ENCODE assay signal across 8 mouse cellular contexts in the genomic region with DNA sequence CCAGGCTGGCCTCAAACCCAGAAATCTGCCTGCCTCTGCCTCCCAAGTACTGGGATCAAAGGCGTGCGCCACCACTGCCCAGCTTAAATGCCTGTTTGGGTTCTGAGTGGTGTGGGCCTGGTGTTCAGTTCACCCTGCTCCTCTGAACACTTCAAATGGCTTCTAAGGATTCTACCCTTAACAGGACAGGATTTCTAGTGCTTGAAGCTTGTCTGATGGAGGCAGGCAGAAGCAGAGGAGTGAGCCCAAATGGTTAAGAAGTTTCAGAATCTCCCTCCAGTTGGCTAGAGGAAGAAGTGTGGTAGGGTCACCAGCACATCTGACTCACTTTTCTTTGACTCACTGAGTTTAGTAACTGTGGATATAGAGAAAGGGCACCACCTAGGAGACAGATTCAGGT. TPM values are rescaled to one million over a fixed set of nuclear protein-coding genes. Genes with fewer than 3 reads are reported as not detected.
A peak's percentile ranks its signal among the peaks of the same experiment; 100 is the strongest.
DNase-seq lines count a peak whose midpoint lies in the region; ATAC-seq and TF ChIP-seq lines count a peak whose summit lies in the region.

No protein-coding gene starts in this region.

- no peak for TF ChIP-seq CTCF in ES-Bruce4 (IDR thresholded peaks at IDR 0.05; ENCODE audit: low read depth, low read length)

- H3K9ac ChIP-seq in heart, embryonic 13.5 days = peak overlapping the region; percentile 77
- peak overlapping the region; percentile 97 for H3K9ac ChIP-seq in ES-Bruce4 (ENCODE audit: low read depth, poor library complexity, severe bottlenecking)
- no peak overlapping the region for H3K9ac ChIP-seq in embryonic facial prominence, embryonic 15.5 days
- H3K9ac ChIP-seq in liver, embryonic 12.5 days = peak overlapping the region; percentile 100

- no peak for DNase-seq in heart, postnatal 25 days (ENCODE audit: low spot score)
- DNase-seq in thymus, postnatal 36 days = no peak
- DNase-seq in frontal cortex, adult 2 months (ENCODE audit: extremely low spot score in 1 of 2, low spot score in 1 of 2) = no peak
- no peak for DNase-seq in ovary, postnatal 14 days (ENCODE audit: low spot score)

- H3K27me3 ChIP-seq in heart, embryonic 13.5 days (replicated peaks) = no peaks in the 10 kb centered on the region
- no peaks in the 10 kb centered on the region for H3K27me3 ChIP-seq in ES-Bruce4 (ENCODE audit: control insufficient read depth, insufficient read depth, low read length, poor library complexity, severe bottlenecking)
- H3K27me3 ChIP-seq in embryonic facial prominence, embryonic 15.5 days = no peaks in the 10 kb centered on the region
- H3K27me3 ChIP-seq in liver, embryonic 12.5 days (replicated peaks) = no peaks in the 10 kb centered on the region

- intact Hi-C loops in heart, postnatal 25 days (cut with DNase I) = no loop called here

- no peaks in the 10 kb centered on the region for H3K9me3 ChIP-seq in heart, embryonic 13.5 days
- no peaks in the 10 kb centered on the region for H3K9me3 ChIP-seq in ES-Bruce4 (replicated peaks; ENCODE audit: control insufficient read depth, insufficient read depth, low read length, poor library complexity, severe bottlenecking)
- no peaks in the 10 kb centered on the region for H3K9me3 ChIP-seq in embryonic facial prominence, embryonic 15.5 days (replicated peaks)
- no peaks in the 10 kb centered on the region for H3K9me3 ChIP-seq in liver, embryonic 12.5 days (replicated peaks)

- TF ChIP-seq EP300 in ES-Bruce4 (IDR thresholded peaks at IDR 0.05; ENCODE audit: insufficient read depth, low read depth, low read length) = no peak

- peak overlapping the region; percentile 55 for H3K4me3 ChIP-seq in heart, embryonic 13.5 days
- peak overlapping the region; percentile 65 for H3K4me3 ChIP-seq in ES-Bruce4 (ENCODE audit: low read depth, low read length)
- 0 out of 2 replicates have a peak overlapping the region, but pooled peaks have one; percentile 32 for H3K4me3 ChIP-seq in embryonic facial prominence, embryonic 15.5 days (replicated peaks)
- H3K4me3 ChIP-seq in liver, embryonic 12.5 days = peak overlapping the region; percentile 97

- H3K36me3 ChIP-seq in heart, embryonic 13.5 days = peaks cover 20% of the 10 kb centered on the region
- H3K36me3 ChIP-seq in ES-Bruce4 (ENCODE audit: control insufficient read depth, insufficient read depth, low read length, poor library complexity, severe bottlenecking) = peaks cover 16% of the 10 kb centered on the region
- peaks cover 15% of the 10 kb centered on the region for H3K36me3 ChIP-seq in embryonic facial prominence, embryonic 15.5 days
- H3K36me3 ChIP-seq in liver, embryonic 12.5 days = peaks cover 52% of the 10 kb centered on the region

- H3K4me2 ChIP-seq in heart, embryonic 13.5 days = peak overlapping the region; percentile 94
- H3K4me2 ChIP-seq in embryonic facial prominence, embryonic 15.5 days (replicated peaks) = peak overlapping the region; percentile 51
- H3K4me2 ChIP-seq in liver, embryonic 12.5 days = peak overlapping the region; percentile 84

- TF ChIP-seq POLR2A in ES-Bruce4 (IDR thresholded peaks at IDR 0.05; ENCODE audit: insufficient read depth, low read length) = no peak

- no peak for ATAC-seq in heart, embryonic 13.5 days (ENCODE audit: extremely low read depth, insufficient number of reproducible peaks, low FRiP score, low TSS enrichment)
- ATAC-seq in embryonic facial prominence, embryonic 15.5 days (ENCODE audit: insufficient number of reproducible peaks, low FRiP score, low TSS enrichment, low read depth) = no peak
- no peak for ATAC-seq in liver, embryonic 12.5 days

- H3K27ac ChIP-seq in heart, embryonic 13.5 days (replicated peaks) = peak overlapping the region; percentile 98
- peak overlapping the region; percentile 95 for H3K27ac ChIP-seq in ES-Bruce4 (ENCODE audit: insufficient read depth, low read length)
- peak overlapping the region; percentile 98 for H3K27ac ChIP-seq in embryonic facial prominence, embryonic 15.5 days (replicated peaks)
- H3K27ac ChIP-seq in liver, embryonic 12.5 days = peak overlapping the region; percentile 97

- 83% methylated on average over 2 of the region's 2 CpGs for WGBS in heart, embryonic 13.5 days
- WGBS in embryonic facial prominence, embryonic 15.5 days = 90% methylated on average over 2 of the region's 2 CpGs
- 57% methylated on average over 2 of the region's 2 CpGs for whole genome bisulfite sequencing in liver, embryonic 12.5 days (ENCODE audit: insufficient replicate concordance)

- H3K4me1 ChIP-seq in heart, embryonic 13.5 days = peaks cover 53% of the 10 kb centered on the region
- peaks cover 2% of the 10 kb centered on the region for H3K4me1 ChIP-seq in ES-Bruce4 (ENCODE audit: control insufficient read depth, insufficient read depth, low read length)
- H3K4me1 ChIP-seq in embryonic facial prominence, embryonic 15.5 days = peaks cover 44% of the 10 kb centered on the region
- peaks cover 80% of the 10 kb centered on the region for H3K4me1 ChIP-seq in liver, embryonic 12.5 days

RNA-seq across cellular contexts. Expression of a gene that starts 3.3 kb away (rescaled TPM):
- polyA plus RNA-seq in heart, embryonic 13.5 days (2015; fragmentation: Nextera tagmentation; extraction: Ambion mirVana) = 127 and 141 TPM in 2 replicates
- total RNA-seq in heart, postnatal 25 days (2021) = 100 to 1,000 TPM; 108 to 112 TPM
- polyA plus RNA-seq in ES-Bruce4 (2011; ENCODE audit: insufficient read depth, insufficient read length, low read depth, missing spikeins) = 508 and 526 TPM in 2 replicates
- 240 and 246 TPM in 2 replicates for polyA plus RNA-seq in embryonic facial prominence, embryonic 15.5 days (2015; fragmentation: Nextera tagmentation; extraction: Ambion mirVana)
- polyA plus RNA-seq in liver, embryonic 12.5 days (2016; fragmentation: Nextera tagmentation; extraction: Ambion mirVana) = 393 and 400 TPM in 2 replicates
- 171 and 183 TPM in 2 replicates for polyA plus RNA-seq in frontal cortex, adult 2 months (2012; rRNA removed)

RNA-seq across cellular contexts. Expression of a gene that starts 9.9 kb away (rescaled TPM):
- 55.0 and 57.2 TPM in 2 replicates for polyA plus RNA-seq in heart, embryonic 13.5 days (2015; fragmentation: Nextera tagmentation; extraction: Ambion mirVana)
- total RNA-seq in heart, postnatal 25 days (2021) = 10 to 100 TPM; 68.3 to 70.1 TPM
- polyA plus RNA-seq in ES-Bruce4 (2011; ENCODE audit: insufficient read depth, insufficient read length, low read depth, missing spikeins) = 207 and 219 TPM in 2 replicates
- polyA plus RNA-seq in embryonic facial prominence, embryonic 15.5 days (2015; fragmentation: Nextera tagmentation; extraction: Ambion mirVana) = 75.4 and 78.9 TPM in 2 replicates
- polyA plus RNA-seq in liver, embryonic 12.5 days (2016; fragmentation: Nextera tagmentation; extraction: Ambion mirVana) = 57.0 and 57.3 TPM in 2 replicates
- polyA plus RNA-seq in frontal cortex, adult 2 months (2012; rRNA removed) = 80.0 and 80.7 TPM in 2 replicates

RNA-seq across cellular contexts. Expression of a gene that starts 20.7 kb away (rescaled TPM):
- polyA plus RNA-seq in heart, embryonic 13.5 days (2015; fragmentation: Nextera tagmentation; extraction: Ambion mirVana) = 28.9 and 30.1 TPM in 2 replicates
- 10 to 100 TPM; 12.1 to 12.4 TPM for total RNA-seq in heart, postnatal 25 days (2021)
- 64.3 and 68.4 TPM in 2 replicates for polyA plus RNA-seq in ES-Bruce4 (2011; ENCODE audit: insufficient read depth, insufficient read length, low read depth, missing spikeins)
- polyA plus RNA-seq in embryonic facial prominence, embryonic 15.5 days (2015; fragmentation: Nextera tagmentation; extraction: Ambion mirVana) = 54.5 and 56.2 TPM in 2 replicates
- 51.9 and 52.2 TPM in 2 replicates for polyA plus RNA-seq in liver, embryonic 12.5 days (2016; fragmentation: Nextera tagmentation; extraction: Ambion mirVana)
- polyA plus RNA-seq in frontal cortex, adult 2 months (2012; rRNA removed) = 12.9 and 13.9 TPM in 2 replicates

RNA-seq across cellular contexts. Expression of a gene that starts 21.1 kb away (rescaled TPM):
- 13.4 and 16.0 TPM in 2 replicates for polyA plus RNA-seq in heart, embryonic 13.5 days (2015; fragmentation: Nextera tagmentation; extraction: Ambion mirVana)
- total RNA-seq in heart, postnatal 25 days (2021) = 1 to 10 TPM; 6.0 to 6.1 TPM
- polyA plus RNA-seq in ES-Bruce4 (2011; ENCODE audit: insufficient read depth, insufficient read length, low read depth, missing spikeins) = 14.9 and 18.8 TPM in 2 replicates
- 19.8 and 22.4 TPM in 2 replicates for polyA plus RNA-seq in embryonic facial prominence, embryonic 15.5 days (2015; fragmentation: Nextera tagmentation; extraction: Ambion mirVana)
- polyA plus RNA-seq in liver, embryonic 12.5 days (2016; fragmentation: Nextera tagmentation; extraction: Ambion mirVana) = 11.1 and 11.4 TPM in 2 replicates
- polyA plus RNA-seq in frontal cortex, adult 2 months (2012; rRNA removed) = 42.4 and 46.4 TPM in 2 replicates

RNA-seq across cellular contexts. Expression of a gene that starts 24.0 kb away (rescaled TPM):
- 9.7 and 11.7 TPM in 2 replicates for polyA plus RNA-seq in heart, embryonic 13.5 days (2015; fragmentation: Nextera tagmentation; extraction: Ambion mirVana)
- total RNA-seq in heart, postnatal 25 days (2021) = 10 to 100 TPM; 48.3 to 50.7 TPM
- polyA plus RNA-seq in ES-Bruce4 (2011; ENCODE audit: insufficient read depth, insufficient read length, low read depth, missing spikeins) = 66.9 and 74.2 TPM in 2 replicates
- 16.4 and 16.5 TPM in 2 replicates for polyA plus RNA-seq in embryonic facial prominence, embryonic 15.5 days (2015; fragmentation: Nextera tagmentation; extraction: Ambion mirVana)
- 8.7 and 8.9 TPM in 2 replicates for polyA plus RNA-seq in liver, embryonic 12.5 days (2016; fragmentation: Nextera tagmentation; extraction: Ambion mirVana)
- 38.8 and 40.2 TPM in 2 replicates for polyA plus RNA-seq in frontal cortex, adult 2 months (2012; rRNA removed)

Comparison
In these comparisons a context has a peak if more than half of its experiments do, and no peak if none do; other contexts are left out.
1. H3K4me3 ChIP-seq: peak in every context shown above with its lines; median percentile 97 in liver, embryonic 12.5 days; 65 in ES-Bruce4; 55 in heart, embryonic 13.5 days; 32 in embryonic facial prominence, embryonic 15.5 days.